Mouse (Mus musculus) liver, embryonic 14.5 days (tissue): ENCODE data around the gene Vmn1r12. TPM values are rescaled to one million over a fixed set of nuclear protein-coding genes. Genes with fewer than 3 reads are reported as not detected.
"Not testable (repeated sequence)": the region's sequence is repeated elsewhere in the genome, so short reads cannot be mapped to it uniquely, and the experiment has no call there.

Experiments
- ATAC-seq: fragments of 200-750 bp; cut with Nextera tagmentation; 2 replicates; pipeline ENCODE4 v1.8.0; 2017; ENCODE audit warnings: moderate number of reproducible peaks, mild to moderate bottlenecking, moderate library complexity; ENCODE audit not compliant: insufficient read depth
- DNase-seq, 3 experiments: peaks; one replicate each; pipeline ENCODE4 v3.0.0-alpha.2; 2012 to 2013; ENCODE audit warnings: low read depth in 3 of 3, low spot score in 3 of 3
- H3K27ac ChIP-seq: fragments of 300-500 bp; sonication (generic); 2 replicates; pipeline ENCODE4 v1.5.1; 2014; ENCODE audit warnings: moderate library complexity, mild to moderate bottlenecking, control low read depth, inconsistent platforms
- H3K27me3 ChIP-seq: fragments of 300-500 bp; sonication (generic); 2 replicates; pipeline ENCODE4 v1.6.1; 2014; ENCODE audit warnings: mild to moderate bottlenecking, low read length, moderate library complexity; ENCODE audit not compliant: control insufficient read depth, insufficient read depth
- H3K36me3 ChIP-seq: fragments of 300-500 bp; sonication (generic); replicated peaks from 2 replicates; pipeline ENCODE4 v1.6.1; 2014; ENCODE audit warnings: low read depth; ENCODE audit not compliant: control insufficient read depth, insufficient read depth
- H3K4me1 ChIP-seq, 2 experiments: fragments of 200-500 bp in 1 of 2; fragments of 300-500 bp in 1 of 2; sonication (generic) in 1 of 2; replicated peaks; 2 replicates each; pipeline ENCODE4 v1.6.1; 2012 to 2014; ENCODE audit warnings: antibody characterized with exemption in 1 of 2, inconsistent platforms in 1 of 2, low read length in 1 of 2; ENCODE audit not compliant: control insufficient read depth in 2 of 2, insufficient read depth in 2 of 2
- H3K4me2 ChIP-seq: fragments of 300-500 bp; sonication (generic); 2 replicates; pipeline ENCODE4 v1.6.1; 2014; ENCODE audit warnings: low read depth, mild to moderate bottlenecking, control low read depth, moderate library complexity
- H3K4me3 ChIP-seq, 2 experiments: fragments of 200-500 bp in 1 of 2; fragments of 300-500 bp in 1 of 2; sonication (generic) in 1 of 2; 2 replicates each; pipeline ENCODE4 v1.5.1; 2012 to 2014; ENCODE audit warnings: low read depth in 2 of 2, low read length in 2 of 2, mild to moderate bottlenecking in 2 of 2, control low read depth in 1 of 2, inconsistent platforms in 1 of 2, moderate library complexity in 1 of 2; ENCODE audit not compliant: insufficient read depth in 1 of 2
- H3K9ac ChIP-seq: fragments of 300-500 bp; sonication (generic); replicated peaks from 2 replicates; pipeline ENCODE4 v1.6.1; 2014; ENCODE audit warnings: mild to moderate bottlenecking, control low read depth, moderate library complexity
- H3K9me3 ChIP-seq: fragments of 300-500 bp; sonication (generic); 2 replicates; pipeline ENCODE4 v1.6.1; 2016; ENCODE audit warnings: low read length, mixed read lengths; ENCODE audit not compliant: control insufficient read depth
- CTCF ChIP-seq: IDR thresholded peaks from 2 replicates; pipeline ENCODE4 v1.5.1; 2016; ENCODE audit warnings: antibody characterized with exemption, low read depth, control low read depth
- EP300 ChIP-seq: IDR thresholded peaks from 2 replicates; pipeline ENCODE4 v1.6.1; 2016; ENCODE audit warnings: antibody characterized with exemption, low read depth
- WGBS: fragments of 180-500 bp; shearing (Covaris S2); extraction: QIAGEN DNeasy Blood & Tissue Kit; methylation state at CpG from one replicate; pipeline ENCODE4 v1.1.7; 2014; ENCODE audit not compliant: insufficient replicate concordance; 5-methylcytosine and 5-hydroxymethylcytosine counted together
- polyA plus RNA-seq, 2 experiments: library from polyadenylated mRNA; depleted of rRNA in 1 of 2; stranded (reverse) in 1 of 2; unstranded in 1 of 2; fragments of >200 nt; fragmentation: Nextera tagmentation in 1 of 2; extraction: Ambion mirVana in 1 of 2; gene quantifications; 2 replicates each; pipeline versions ENCODE4 v1.2.1 to v1.2.3; 2012 to 2014

Gene Vmn1r12
- polyA plus RNA-seq (2012; rRNA removed), result not detected in 2 replicates
- polyA plus RNA-seq (2014; fragmentation: Nextera tagmentation; extraction: Ambion mirVana), result not detected in 2 replicates

DNA sequence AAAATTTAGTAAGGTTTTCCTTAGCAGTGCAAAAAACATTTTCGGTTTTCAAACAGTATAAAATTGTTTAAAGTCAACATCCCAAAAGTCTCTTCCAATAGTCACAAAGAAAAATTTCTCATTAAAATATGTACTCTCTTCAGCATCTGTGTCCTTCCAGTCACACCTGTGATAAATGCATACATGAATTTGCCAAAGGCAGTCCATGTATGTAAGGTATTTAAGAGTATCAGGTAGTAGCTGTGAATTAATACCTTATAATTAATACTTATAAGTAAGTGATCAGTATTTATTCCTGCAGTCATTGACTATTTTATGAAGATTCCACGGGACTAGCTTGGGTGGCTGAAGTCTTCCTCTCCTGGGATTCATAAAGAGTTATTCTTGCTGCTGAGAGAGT, at the start of gene Vmn1r12:
Gene Vmn1r12, plus strand, starts transcription at position 301 of the 400 bp plus-strand sequence.
- no peak for ATAC-seq

DNA sequence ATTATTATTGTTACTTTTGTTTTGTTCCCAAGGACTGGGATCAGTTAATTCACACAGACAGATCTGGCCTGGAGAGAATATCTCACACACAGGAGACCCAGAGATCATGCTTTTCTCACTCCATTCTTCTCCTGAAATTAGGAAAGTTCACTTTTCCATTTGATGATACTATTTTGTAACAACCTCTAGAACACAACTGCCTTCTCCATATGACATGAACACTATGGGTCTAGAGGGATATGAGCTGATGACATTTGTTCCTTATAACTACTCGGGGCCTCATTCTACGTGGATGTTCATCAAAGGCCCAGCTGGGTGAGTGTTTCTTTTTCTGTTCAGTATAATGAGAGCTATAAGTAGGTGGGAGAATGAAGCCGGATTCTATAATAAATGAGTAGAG, 47.6 kb upstream of the Vmn1r12 start, which contains the start of gene Vmn1r10:
Gene Vmn1r10, plus strand, starts transcription at position 301 of the 400 bp plus-strand sequence.
- no peak within 1 kb of the TSS for H3K4me2 ChIP-seq
- no peaks in the 10 kb centered on the region for H3K9me3 ChIP-seq
- TF ChIP-seq CTCF (no peak), EP300 (no peak)
- no peak for DNase-seq
- no peaks in the 10 kb centered on the region for H3K27me3 ChIP-seq
- no peak within 1 kb of the TSS for H3K27ac ChIP-seq
- no peak for ATAC-seq
- H3K9ac ChIP-seq, result no peak within 1 kb of the TSS
- no peaks in the 10 kb centered on the region for H3K4me1 ChIP-seq
- H3K4me3 ChIP-seq, result no peak within 1 kb of the TSS
- WGBS, result 53% methylated on average over 3 of the region's 3 CpGs
- no peaks in the 10 kb centered on the region for H3K36me3 ChIP-seq

More for the DNA sequence above, at the start of gene Vmn1r12:
- Histone ChIP-seq H3K27me3 (no peaks in the 10 kb centered on the region), H3K4me2 (no peak within 1 kb of the TSS), H3K4me3 (no peak within 1 kb of the TSS), H3K4me1 (no peaks in the 10 kb centered on the region), H3K27ac (no peak within 1 kb of the TSS), H3K36me3 (no peaks in the 10 kb centered on the region), H3K9ac (no peak within 1 kb of the TSS), H3K9me3 (no peaks in the 10 kb centered on the region)
- TF ChIP-seq CTCF (no peak), EP300 (no peak)
- no peak for DNase-seq
- WGBS, result 38% methylated on average over 2 of the region's 2 CpGs

DNA sequence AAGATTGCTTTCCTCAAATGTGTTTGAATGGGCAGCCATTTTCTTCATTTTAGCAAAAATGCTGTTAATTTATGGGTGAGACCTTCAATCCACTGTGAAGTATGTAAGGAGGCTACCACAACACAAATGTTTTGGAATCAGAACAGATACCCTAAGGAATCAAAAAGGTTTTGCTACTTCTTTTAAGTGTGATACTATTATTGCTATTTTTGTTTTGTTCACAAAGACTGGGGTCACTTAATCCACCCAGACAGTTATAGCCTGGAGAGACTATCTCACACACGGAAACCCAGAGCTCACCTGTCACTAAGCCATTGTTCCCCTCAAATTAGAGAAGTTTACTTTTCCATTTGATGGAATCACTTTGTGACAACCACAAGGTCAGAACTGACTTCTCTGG, 23.6 kb upstream of the Vmn1r12 start, which contains the start of gene Vmn1r11:
Gene Vmn1r11, plus strand, starts transcription at position 301 of the 400 bp plus-strand sequence.
- Histone ChIP-seq H3K27me3 (no peaks in the 10 kb centered on the region), H3K9me3 (no peaks in the 10 kb centered on the region), H3K27ac (no peak within 1 kb of the TSS), H3K36me3 (no peaks in the 10 kb centered on the region), H3K9ac (no peak within 1 kb of the TSS), H3K4me1 (no peaks in the 10 kb centered on the region), H3K4me3 (no peak within 1 kb of the TSS), H3K4me2 (no peak within 1 kb of the TSS)
- 33% methylated on average over 1 of the region's 1 CpGs for WGBS
- DNase-seq (no peak), ATAC-seq (no peak)
- TF ChIP-seq CTCF (no peak), EP300 (no peak)

DNA sequence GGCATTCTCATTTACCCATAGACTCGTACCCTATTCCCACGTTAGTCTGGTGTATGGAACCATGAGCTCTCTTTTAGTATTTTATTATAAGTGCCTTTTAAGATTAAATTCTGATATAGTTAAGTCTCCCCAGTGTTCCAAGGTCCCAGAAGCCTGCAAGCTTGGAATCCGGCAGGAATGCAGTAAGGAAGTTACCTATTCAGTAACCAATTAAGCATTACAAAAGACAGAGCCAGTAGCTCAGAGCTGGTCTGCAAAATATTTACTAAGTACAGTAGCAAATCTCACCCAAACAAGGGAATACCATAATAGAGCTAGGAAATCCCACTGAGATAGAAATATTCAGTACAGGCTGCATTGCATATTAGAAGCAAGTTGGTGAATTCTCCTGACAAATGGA, 33.3 kb downstream of the Vmn1r12 start:
- WGBS, result 41% methylated on average over 3 of the region's 3 CpGs
- H3K9ac ChIP-seq, DNase-seq, ATAC-seq, H3K4me2 ChIP-seq, H3K4me3 ChIP-seq, H3K27ac ChIP-seq, H3K9me3 ChIP-seq, H3K4me1 ChIP-seq, H3K36me3 ChIP-seq, H3K27me3 ChIP-seq: not testable (repeated sequence)

DNA sequence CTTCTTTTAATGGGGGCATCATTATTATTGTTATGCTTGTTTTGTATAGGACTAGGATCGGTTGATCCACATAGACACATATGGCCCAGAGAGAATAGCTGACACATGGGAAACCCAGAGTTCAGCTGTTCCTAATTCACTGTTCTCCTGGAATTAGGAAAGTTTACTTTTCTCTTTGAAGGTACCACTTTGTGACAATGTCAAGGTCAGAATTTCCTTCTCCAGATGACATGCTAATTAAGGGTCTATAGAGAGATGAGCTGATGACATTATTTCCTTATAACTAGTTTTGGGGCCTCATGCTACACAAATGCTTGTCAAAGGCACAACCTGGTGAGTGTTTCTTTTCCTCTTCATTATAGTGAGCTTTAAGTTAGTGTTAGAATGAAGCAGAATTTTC, 46.3 kb downstream of the Vmn1r12 start, which contains the start of gene Vmn1r13:
Gene Vmn1r13, plus strand, starts transcription at position 301 of the 400 bp plus-strand sequence.
- DNase-seq, H3K9me3 ChIP-seq, ATAC-seq: not testable (repeated sequence)

More for the DNA sequence above, 46.3 kb downstream of the Vmn1r12 start, which contains the start of gene Vmn1r13:
- not testable (repeated sequence) for H3K27me3 ChIP-seq, H3K4me2 ChIP-seq, H3K9ac ChIP-seq, H3K4me3 ChIP-seq, H3K27ac ChIP-seq, H3K36me3 ChIP-seq, H3K4me1 ChIP-seq
- 59% methylated on average over 1 of the region's 1 CpGs for WGBS

Other genes starting within 250 kb of the Vmn1r12 start
- gene Nt5c3, start 233.0 kb upstream of the Vmn1r12 start, polyA plus RNA-seq (2012; rRNA removed), result 55.6 and 84.0 TPM in 2 replicates
- gene Nt5c3, start 233.0 kb upstream of the Vmn1r12 start, polyA plus RNA-seq (2014; fragmentation: Nextera tagmentation; extraction: Ambion mirVana), result 255 and 257 TPM in 2 replicates
- 0.10 and 0.13 TPM in 2 replicates for gene Vmn1r4, start 232.9 kb upstream of the Vmn1r12 start, polyA plus RNA-seq (2012; rRNA removed)
- 0.11 and 0.28 TPM in 2 replicates for gene Vmn1r4, start 232.9 kb upstream of the Vmn1r12 start, polyA plus RNA-seq (2014; fragmentation: Nextera tagmentation; extraction: Ambion mirVana)
- gene Vmn1r5, start 186.6 kb upstream of the Vmn1r12 start, polyA plus RNA-seq (2012; rRNA removed), result not detected in 2 replicates
- not detected in 2 replicates for gene Vmn1r5, start 186.6 kb upstream of the Vmn1r12 start, polyA plus RNA-seq (2014; fragmentation: Nextera tagmentation; extraction: Ambion mirVana)
- not detected in 2 replicates for gene Vmn1r6, start 159.7 kb upstream of the Vmn1r12 start, polyA plus RNA-seq (2012; rRNA removed)
- not detected in 2 replicates for gene Vmn1r6, start 159.7 kb upstream of the Vmn1r12 start, polyA plus RNA-seq (2014; fragmentation: Nextera tagmentation; extraction: Ambion mirVana)
- gene Vmn1r7, start 131.6 kb upstream of the Vmn1r12 start, polyA plus RNA-seq (2012; rRNA removed), result not detected in 2 replicates
- not detected in 2 replicates for gene Vmn1r7, start 131.6 kb upstream of the Vmn1r12 start, polyA plus RNA-seq (2014; fragmentation: Nextera tagmentation; extraction: Ambion mirVana)
- not detected in 2 replicates for gene Vmn1r8, start 124.6 kb upstream of the Vmn1r12 start, polyA plus RNA-seq (2012; rRNA removed)
- gene Vmn1r8, start 124.6 kb upstream of the Vmn1r12 start, polyA plus RNA-seq (2014; fragmentation: Nextera tagmentation; extraction: Ambion mirVana), result not detected in 2 replicates
- gene Vmn1r9, start 90.1 kb upstream of the Vmn1r12 start, polyA plus RNA-seq (2012; rRNA removed), result not detected in 2 replicates
- 0.01 TPM in 1 of 2 replicates, not detected in the other for gene Vmn1r9, start 90.1 kb upstream of the Vmn1r12 start, polyA plus RNA-seq (2014; fragmentation: Nextera tagmentation; extraction: Ambion mirVana)
- gene Vmn1r10, start 47.5 kb upstream of the Vmn1r12 start, polyA plus RNA-seq (2012; rRNA removed), result not detected in 2 replicates
- not detected in 2 replicates for gene Vmn1r10, start 47.5 kb upstream of the Vmn1r12 start, polyA plus RNA-seq (2014; fragmentation: Nextera tagmentation; extraction: Ambion mirVana)
- not detected in 2 replicates for gene Vmn1r11, start 23.5 kb upstream of the Vmn1r12 start, polyA plus RNA-seq (2012; rRNA removed)
- gene Vmn1r11, start 23.5 kb upstream of the Vmn1r12 start, polyA plus RNA-seq (2014; fragmentation: Nextera tagmentation; extraction: Ambion mirVana), result not detected in 2 replicates
- not detected in 2 replicates for gene Vmn1r13, start 46.4 kb downstream of the Vmn1r12 start, polyA plus RNA-seq (2012; rRNA removed)
- gene Vmn1r13, start 46.4 kb downstream of the Vmn1r12 start, polyA plus RNA-seq (2014; fragmentation: Nextera tagmentation; extraction: Ambion mirVana), result not detected in 2 replicates
- not detected in 2 replicates for gene Vmn1r14, start 74.8 kb downstream of the Vmn1r12 start, polyA plus RNA-seq (2012; rRNA removed)
- not detected in 2 replicates for gene Vmn1r14, start 74.8 kb downstream of the Vmn1r12 start, polyA plus RNA-seq (2014; fragmentation: Nextera tagmentation; extraction: Ambion mirVana)
- gene Vmn1r15, start 101.0 kb downstream of the Vmn1r12 start, polyA plus RNA-seq (2012; rRNA removed), result not detected in 2 replicates
- gene Vmn1r15, start 101.0 kb downstream of the Vmn1r12 start, polyA plus RNA-seq (2014; fragmentation: Nextera tagmentation; extraction: Ambion mirVana), result not detected in 2 replicates
- not detected in 2 replicates for gene Vmn1r16, start 172.6 kb downstream of the Vmn1r12 start, polyA plus RNA-seq (2012; rRNA removed)
- not detected in 2 replicates for gene Vmn1r16, start 172.6 kb downstream of the Vmn1r12 start, polyA plus RNA-seq (2014; fragmentation: Nextera tagmentation; extraction: Ambion mirVana)
- not detected in 2 replicates for gene Vmn1r17, start 206.8 kb downstream of the Vmn1r12 start, polyA plus RNA-seq (2012; rRNA removed)
- gene Vmn1r17, start 206.8 kb downstream of the Vmn1r12 start, polyA plus RNA-seq (2014; fragmentation: Nextera tagmentation; extraction: Ambion mirVana), result not detected in 2 replicates
- gene Vmn1r18, start 238.9 kb downstream of the Vmn1r12 start, polyA plus RNA-seq (2012; rRNA removed), result not detected in 2 replicates
- gene Vmn1r18, start 238.9 kb downstream of the Vmn1r12 start, polyA plus RNA-seq (2014; fragmentation: Nextera tagmentation; extraction: Ambion mirVana), result not detected in 2 replicates
- not detected in 2 replicates for gene Vmn1r19, start 246.9 kb downstream of the Vmn1r12 start, polyA plus RNA-seq (2012; rRNA removed)
- not detected in 2 replicates for gene Vmn1r19, start 246.9 kb downstream of the Vmn1r12 start, polyA plus RNA-seq (2014; fragmentation: Nextera tagmentation; extraction: Ambion mirVana)